Mouse (Mus musculus) kidney, adult 2 months (tissue): ENCODE measurements around the gene Xirp1.

ENCODE experiments used
- CTCF ChIP-seq: fragments of 200-500 bp; conservative IDR thresholded peaks from 2 replicates; pipeline ENCODE4 v1.5.1; 2011; ENCODE audit warnings: low read depth, mild to moderate bottlenecking, control low read depth, low read length, moderate library complexity, mixed read lengths; ENCODE audit not compliant: insufficient read depth, insufficient read length
- POLR2A ChIP-seq: fragments of 200-500 bp; IDR thresholded peaks from one replicate; pipeline ENCODE4 v1.6.1; 2011; ENCODE audit warnings: low read depth, low read length, control low read depth

- TF ChIP-seq CTCF, result no peak
- no peak for TF ChIP-seq POLR2A
These were observed 8.6 kb downstream of the Xirp1 start for GRCm38 (mm10) chr9:120014828-120015227.
